Mouse (Mus musculus) NIH3T3 (cell line): ENCODE data around the gene Cobl.

Experiments used
- DNase-seq: peaks from one replicate; pipeline ENCODE4 v3.0.0-alpha.2; 2012; ENCODE audit warnings: low read depth

The Cobl gene

DNA sequence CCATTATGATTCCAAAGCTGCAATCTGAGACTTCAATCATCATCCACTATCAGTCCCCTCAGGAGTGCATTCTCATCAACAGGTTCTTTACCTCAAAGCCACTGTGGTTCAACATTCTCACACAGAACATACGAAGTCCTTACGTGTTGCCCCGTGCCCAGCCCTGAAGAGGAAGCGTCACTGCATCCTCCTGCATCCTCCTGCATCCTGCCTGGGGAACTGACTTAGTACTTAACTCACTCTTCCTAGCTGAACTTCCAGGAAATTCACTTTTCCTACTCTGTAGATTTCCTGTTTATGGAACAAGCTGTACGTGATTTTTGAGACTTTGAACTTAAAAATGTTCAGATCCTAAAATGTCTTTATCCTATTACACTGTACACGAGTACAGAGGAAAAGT, 153.3 kb downstream of the Cobl start:
- DNase-seq: no peak

- no peak for DNase-seq
These were observed 155.2 kb downstream of the Cobl start for GRCm38 (mm10) chr11:12309423-12310023.

DNA sequence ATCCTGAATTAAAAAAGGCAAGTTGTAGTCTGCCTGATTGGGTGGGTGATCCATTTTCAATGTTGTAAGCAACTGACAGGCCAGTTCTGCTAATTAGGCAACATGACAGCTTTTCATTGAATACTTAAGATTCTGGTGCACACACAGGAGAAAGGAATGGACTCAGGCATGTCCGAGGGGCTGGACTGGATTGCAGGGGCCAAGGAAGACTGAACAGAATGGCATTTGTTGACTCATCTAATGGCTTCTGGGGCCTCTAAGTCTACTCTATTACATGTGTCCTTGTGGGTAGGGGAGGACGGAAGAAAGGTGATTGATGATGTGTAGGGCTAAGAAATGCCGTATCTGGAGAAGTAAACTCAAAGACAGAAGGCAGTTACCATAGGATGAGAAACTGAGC, 159.9 kb downstream of the Cobl start:
- DNase-seq: peak; percentile 7

DNA sequence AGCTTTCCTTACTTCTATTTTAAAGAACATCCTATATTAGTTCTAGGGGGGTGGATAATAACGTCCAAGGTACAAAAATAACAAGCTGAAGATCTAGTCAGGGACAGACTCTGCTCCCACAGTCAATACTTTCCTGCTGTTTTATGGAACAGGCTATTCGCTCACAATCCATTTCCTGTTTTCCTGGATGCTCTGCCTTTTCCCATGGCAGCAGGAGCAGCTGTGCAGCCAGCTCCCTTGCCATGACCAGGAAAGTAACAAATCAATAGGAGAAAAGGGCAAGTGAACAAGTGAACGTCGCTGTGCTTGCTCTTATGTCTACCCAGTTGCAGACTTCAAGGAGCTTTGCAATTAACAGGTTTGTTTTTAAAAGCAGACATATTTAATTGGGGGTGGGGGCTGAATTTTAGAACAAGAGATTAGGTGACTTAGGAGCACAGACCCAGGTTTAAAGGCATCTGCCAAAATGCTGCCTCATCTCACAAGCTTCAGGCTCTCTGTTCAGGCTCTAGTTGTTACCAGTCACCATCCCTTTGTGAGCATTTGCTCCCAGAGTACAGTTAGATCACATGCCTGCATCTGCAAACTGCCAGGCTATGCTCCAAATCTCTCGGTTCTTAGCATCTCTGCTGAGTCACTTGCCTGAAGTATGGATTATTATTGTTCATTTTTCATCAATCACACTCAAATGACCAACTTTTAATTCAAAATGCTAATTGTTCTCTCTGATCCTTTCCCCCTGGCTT, 164.9 kb downstream of the Cobl start:
- peak; percentile 18 for DNase-seq

DNA sequence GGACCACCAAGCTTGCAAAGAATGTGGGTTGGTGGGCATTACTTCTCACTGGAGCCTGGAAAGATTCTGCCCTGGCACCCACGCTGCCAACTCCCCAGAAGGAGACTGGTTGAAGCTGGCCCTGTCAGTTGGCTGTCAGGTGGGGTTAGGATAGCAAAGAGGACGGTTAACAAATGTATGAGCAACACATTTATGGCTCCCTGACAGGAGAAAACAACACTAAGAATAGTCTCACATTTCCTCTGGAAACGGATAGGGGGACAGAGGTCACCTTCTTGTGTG, 173.2 kb downstream of the Cobl start:
- no peak for DNase-seq

DNA sequence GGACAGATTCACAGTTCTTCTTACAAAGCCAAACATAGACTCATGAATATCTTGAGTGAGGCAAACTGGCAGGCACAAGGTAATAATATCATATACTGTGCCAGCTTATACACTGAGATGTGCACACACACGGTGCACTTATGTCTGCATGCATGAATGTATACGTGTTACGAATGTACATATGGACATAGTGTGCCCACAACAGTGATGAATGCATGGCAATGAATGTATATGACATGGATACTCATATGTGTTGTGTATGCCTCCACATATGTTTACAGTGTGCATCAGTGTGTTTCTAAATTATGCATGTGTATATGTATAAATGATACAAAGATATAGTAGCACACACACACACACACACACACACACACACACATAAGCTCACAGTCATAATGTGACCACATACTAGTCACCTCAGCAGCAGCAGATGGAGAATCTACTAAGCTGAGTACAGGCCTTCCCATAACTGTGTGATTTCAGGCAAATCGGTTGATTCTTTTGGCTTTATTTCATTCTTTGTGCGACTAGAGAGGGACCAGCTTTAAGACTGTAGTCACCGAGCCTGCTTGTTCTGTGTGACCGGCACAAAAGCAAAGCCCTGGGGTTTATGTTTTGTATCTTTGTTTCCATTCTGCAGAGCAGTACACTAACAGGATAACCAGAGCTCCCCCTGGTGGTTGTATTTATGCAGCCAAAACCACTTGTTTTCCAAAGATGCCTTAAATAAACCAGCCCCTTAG, 173.7 kb downstream of the Cobl start:
- peak; percentile 86 for DNase-seq

DNA sequence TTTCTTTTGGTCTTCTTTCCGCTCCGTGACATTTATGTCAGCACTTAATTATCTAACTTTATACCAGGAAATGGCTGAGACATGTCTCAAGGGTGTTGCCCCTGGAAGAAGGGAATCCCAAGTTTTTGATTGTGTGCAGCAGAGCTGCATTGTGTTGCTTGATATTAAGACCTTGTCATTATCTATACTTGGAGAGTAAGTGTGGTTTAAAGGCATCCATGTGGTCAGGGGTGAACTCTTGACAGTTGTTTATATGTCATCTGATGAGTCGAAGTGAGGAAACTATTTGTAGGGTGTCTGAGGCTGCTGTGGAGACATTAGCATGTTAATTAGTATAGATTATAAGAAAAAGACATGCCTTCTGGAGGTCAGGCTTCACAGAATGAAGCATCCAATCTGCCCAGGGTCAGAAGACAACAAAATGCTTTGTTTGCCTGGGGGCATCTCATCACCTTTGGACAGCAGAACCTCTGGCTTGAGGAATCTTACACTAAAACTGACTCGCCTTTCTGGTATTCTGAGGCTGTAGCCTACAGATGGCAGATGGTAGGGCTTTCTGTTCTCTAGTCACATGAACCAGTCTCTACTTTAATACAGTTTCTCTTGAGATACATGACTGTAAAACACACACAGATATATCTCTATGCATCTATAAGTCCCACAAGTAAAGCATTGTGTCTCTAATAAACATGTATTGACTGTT, 179.3 kb downstream of the Cobl start:
- DNase-seq: peak; percentile 37

DNA sequence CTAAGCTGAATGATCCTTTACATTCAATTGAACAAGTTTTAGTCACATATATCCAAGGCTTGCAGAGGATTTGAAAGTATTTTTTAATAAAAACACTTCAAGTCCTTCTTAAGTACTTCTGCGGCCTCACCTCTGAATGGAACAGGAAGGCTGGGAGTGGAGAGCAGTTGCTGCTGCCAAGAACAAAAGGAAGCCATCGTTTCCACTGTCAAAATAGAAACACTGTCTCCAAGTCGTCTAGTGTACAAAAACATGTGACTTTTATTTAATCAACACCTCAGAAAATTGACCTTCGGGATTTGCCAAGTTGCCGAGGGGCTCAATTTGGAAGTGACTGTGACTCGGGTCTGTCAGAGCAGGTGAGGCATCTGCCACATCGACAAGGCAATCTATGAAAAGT, 184.0 kb downstream of the Cobl start:
- DNase-seq: no peak

GRCm38 (mm10) chr11:12274276-12274675, 190.5 kb downstream of the Cobl start:
- DNase-seq: no peak

GRCm38 (mm10) chr11:12273726-12274125, 191.0 kb downstream of the Cobl start:
- no peak for DNase-seq

DNA sequence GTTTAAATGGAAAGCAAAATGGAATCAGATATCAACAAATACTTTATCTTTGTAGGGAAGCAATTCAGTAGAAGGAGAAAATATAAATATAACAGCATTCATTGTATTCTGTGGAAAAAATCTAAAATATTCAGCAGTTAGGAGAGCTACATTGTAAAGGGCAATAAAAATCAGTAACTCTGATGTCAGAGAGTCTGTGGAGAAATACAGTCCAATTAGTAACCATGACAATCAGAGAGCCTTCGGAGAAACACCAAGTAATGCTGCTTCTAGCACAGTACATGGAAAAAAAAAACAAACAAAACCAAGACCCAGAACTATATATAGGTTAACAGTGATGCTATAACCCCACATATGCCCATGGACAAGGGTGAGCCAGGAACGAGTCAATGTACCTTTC, 206.3 kb downstream of the Cobl start:
- DNase-seq: no peak

DNA sequence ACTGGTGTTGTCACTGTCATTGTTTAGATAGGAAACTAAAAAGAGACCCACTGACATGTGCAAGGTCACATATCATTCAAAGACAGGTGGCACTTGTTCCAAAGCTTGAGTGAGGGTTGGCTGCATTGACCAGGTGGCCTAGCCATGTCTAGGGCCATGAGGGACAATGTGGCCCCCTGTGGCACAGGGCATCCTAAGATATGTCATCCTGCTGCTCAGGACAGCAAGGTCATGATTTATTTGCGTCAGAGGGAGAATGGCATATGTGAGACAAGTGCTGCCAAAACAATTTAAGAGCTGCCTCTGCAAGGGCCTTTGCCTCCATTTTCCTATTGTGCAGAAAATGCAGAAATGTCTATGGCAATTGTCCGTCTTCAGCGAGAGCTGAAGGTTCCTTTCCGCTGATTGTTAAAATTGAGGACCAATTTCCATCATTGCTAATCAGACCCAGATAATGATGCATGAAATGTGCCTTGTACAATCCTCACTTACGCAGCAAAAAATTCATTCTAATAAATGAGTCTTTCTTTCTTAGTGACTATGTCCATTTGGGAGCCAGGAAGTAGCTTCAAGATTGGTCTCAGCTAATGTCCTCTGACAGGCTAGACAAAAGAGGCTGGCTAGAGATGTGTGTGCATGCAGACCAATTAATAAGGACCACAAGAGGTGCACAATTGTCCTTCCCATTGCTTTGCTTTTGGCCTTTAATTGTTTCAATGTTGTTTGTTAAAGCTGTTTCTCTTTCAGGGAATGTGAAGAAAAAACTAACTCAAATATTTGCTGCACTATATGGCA, 207.2 kb downstream of the Cobl start:
- no peak for DNase-seq

- no peak for DNase-seq
These were observed 219.3 kb downstream of the Cobl start for GRCm38 (mm10) chr11:12245327-12245915.

- no peak for DNase-seq
These were observed 228.4 kb downstream of the Cobl start for GRCm38 (mm10) chr11:12236341-12236740.

GRCm38 (mm10) chr11:12234876-12235275, 229.9 kb downstream of the Cobl start:
- DNase-seq: peak; percentile 38

DNA sequence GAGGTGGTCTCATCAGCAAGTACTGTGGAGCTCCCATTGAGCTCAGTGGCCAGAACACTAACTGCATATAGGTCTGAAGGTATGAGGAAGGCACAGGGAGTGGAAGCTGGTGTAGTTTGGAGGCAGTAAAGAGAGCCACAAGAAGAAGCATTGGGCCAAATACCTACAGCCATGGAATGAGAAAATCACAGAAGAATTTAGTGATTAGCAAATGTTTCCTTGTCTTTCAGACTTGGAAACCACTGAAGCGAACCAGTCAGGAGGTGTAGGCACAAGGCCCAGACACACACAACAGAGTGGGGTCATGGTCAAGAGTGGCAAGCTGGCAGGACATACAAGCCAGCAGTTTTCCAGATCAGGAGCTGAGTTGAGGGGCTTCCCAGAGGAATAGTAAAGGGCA, 230.6 kb downstream of the Cobl start:
- peak; percentile 17 for DNase-seq

DNA sequence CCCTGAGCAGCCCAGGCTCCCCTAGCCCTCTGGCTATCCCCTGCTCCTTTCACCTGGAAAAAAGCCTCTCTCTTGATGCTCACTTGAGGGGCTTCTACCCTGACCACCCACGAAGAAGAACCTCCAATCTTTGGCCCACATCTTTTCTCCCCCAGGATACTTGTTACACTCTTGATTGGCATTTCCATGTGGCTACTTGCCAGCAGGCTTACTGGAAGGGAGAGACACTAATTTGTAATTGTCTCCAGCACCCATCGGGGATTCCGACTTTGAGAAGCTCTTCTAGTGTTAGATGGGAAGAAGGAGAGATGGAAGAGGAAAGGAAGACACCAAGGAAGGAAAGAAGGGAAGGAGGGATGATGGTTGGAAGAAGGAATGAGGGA, 232.0 kb downstream of the Cobl start:
- peak; percentile 42 for DNase-seq

DNA sequence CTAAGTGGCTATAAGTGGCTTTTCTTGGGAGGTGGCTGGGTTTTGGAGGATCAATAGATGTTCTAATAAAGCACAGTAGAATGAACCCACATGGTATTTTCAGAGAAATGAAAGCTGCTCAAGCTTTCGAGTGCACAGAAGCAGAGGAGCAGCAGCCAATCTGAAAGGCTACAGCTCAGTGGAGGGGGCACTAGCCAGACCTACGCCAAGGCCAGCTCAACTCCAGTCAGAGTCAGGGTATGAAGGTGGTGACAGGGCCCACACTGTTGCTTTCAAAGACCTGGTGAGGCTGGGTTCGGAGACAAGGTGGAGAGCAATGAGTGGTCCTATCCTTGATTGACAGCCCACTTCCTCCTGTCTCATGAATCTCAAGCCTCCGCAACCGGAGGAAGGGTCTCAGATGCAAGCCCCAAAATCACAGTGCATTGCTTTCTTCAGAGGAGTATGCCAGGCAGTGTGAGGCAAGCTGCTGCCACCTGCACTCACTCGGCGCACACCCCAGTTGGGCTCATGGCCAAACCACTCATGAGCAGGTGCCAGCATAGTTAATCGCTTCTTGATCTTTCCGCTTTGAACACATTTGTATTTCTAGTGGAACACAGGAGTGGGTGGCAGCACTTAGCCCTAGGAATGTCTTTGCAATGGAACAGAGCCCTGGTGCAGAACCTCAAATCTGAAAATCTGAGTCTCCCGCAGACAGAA, 232.6 kb downstream of the Cobl start:
- DNase-seq: peak; percentile 22

DNA sequence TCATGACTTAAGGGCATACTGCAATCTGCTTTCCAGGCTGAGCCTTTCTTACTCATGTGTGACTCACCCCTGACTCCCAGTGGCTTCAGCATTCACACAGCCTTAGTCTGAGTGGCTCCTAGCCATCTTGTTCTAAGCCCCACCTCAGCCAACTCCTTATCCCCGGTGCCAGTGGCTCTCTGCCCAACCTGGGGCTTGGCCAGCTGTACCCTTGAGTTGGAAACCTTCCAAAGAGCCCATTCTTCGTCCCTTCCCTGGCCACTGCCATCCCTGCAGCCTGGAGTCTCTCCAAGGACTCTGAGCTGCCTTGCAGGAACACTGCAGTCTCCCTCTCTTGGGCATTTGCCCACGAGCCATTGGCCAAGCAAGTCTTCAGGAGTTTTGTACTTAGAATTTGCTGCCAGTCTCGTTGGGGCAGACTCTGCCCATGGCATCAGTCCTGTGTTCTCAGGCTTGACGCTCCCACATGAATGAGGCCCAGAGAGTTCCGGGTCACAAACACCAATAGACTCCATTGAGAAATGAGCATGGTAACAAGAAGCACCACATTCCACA, 233.2 kb downstream of the Cobl start:
- DNase-seq: peak; percentile 79

DNA sequence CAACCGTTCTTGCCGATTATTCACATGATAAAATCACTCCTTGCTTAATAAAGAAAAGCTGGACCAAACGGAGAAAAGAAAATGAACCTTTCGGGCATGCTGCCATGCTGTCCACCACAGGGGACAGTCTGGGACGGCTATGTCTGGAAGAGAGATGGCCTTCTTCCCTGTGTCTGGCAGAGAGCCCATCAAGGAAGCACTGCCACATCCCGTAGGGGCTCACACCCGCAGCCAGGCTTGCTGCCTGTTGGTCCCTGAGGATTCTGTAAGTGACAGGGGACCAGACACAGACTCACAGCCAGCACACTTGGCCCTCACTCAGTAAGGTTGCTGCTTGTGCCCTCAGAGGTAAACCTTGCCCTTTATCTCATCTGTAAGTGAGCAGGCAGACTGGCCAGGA, 235.3 kb downstream of the Cobl start:
- DNase-seq: no peak

- DNase-seq: no peak
These were observed 237.4 kb downstream of the Cobl start for GRCm38 (mm10) chr11:12227343-12227742.
